Mouse (Mus musculus) C2C12 (cell line): ENCODE data around the gene Pdcd1lg2.

Experiments
- CTCF ChIP-seq: IDR thresholded peaks from one replicate; pipeline ENCODE4 v1.5.1; 2011; ENCODE audit not compliant: control insufficient read depth, insufficient read depth, insufficient read length
- MAX ChIP-seq: IDR thresholded peaks from one replicate; pipeline ENCODE4 v1.6.1; 2011; ENCODE audit warnings: mild to moderate bottlenecking, control low read depth
- USF1 ChIP-seq: IDR thresholded peaks from one replicate; pipeline ENCODE4 v1.6.1; 2011; ENCODE audit warnings: low read depth, mild to moderate bottlenecking, control low read depth, moderate library complexity

DNA sequence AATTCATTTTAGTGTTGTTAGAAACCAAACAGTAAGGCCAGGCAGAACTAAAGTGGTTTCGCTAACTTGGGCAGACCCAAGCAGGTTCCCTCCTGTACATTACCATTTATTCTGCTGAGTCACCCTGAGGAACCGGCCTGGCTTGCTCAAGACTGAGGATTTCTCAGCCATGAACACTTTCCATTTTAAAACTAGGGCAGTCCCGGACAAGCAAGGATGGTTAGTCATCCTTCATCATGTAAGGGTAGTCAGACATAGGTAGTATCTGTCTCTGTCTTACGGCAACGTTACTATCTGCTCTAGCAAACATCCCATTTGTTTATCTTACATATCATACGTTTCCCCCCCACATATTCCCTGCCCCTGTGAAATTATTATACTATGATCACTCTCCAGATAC, 25.7 kb upstream of the Pdcd1lg2 start:
- TF ChIP-seq USF1 (no peak), CTCF (no peak), MAX (no peak)
